Mouse (Mus musculus) layer of hippocampus, adult 2 months (tissue): ENCODE results near the gene Cyp4a32. TPM values are rescaled to one million over a fixed set of nuclear protein-coding genes. Genes with fewer than 3 reads are reported as not detected.
"Not testable (repeated sequence)": the region's sequence is repeated elsewhere in the genome, so short reads cannot be mapped to it uniquely, and the experiment has no call there.

Source experiments
- DNase-seq, 2 experiments: peaks; one replicate each; pipeline ENCODE4 v3.0.0; 2022; ENCODE audit warnings: low spot score in 2 of 2
- H3K27ac ChIP-seq: fragments of 200-600 bp; 2 replicates; pipeline ENCODE4 v1.8.1; 2022
- H3K4me3 ChIP-seq: fragments of 200-600 bp; 2 replicates; pipeline ENCODE4 v1.8.1; 2022; ENCODE audit warnings: mild to moderate bottlenecking
- CTCF ChIP-seq: fragments of 200-600 bp; conservative IDR thresholded peaks from 2 replicates; pipeline ENCODE4 v1.8.1; 2022; ENCODE audit warnings: antibody characterized with exemption, mild to moderate bottlenecking, moderate library complexity
- total RNA-seq, 2 experiments: library from RNA; stranded (reverse); gene quantifications; 2 replicates each; pipeline ENCODE4 v1.2.3; 2021

The Cyp4a32 gene
- total RNA-seq, 2 experiments from 2014 or later: not detected

DNA sequence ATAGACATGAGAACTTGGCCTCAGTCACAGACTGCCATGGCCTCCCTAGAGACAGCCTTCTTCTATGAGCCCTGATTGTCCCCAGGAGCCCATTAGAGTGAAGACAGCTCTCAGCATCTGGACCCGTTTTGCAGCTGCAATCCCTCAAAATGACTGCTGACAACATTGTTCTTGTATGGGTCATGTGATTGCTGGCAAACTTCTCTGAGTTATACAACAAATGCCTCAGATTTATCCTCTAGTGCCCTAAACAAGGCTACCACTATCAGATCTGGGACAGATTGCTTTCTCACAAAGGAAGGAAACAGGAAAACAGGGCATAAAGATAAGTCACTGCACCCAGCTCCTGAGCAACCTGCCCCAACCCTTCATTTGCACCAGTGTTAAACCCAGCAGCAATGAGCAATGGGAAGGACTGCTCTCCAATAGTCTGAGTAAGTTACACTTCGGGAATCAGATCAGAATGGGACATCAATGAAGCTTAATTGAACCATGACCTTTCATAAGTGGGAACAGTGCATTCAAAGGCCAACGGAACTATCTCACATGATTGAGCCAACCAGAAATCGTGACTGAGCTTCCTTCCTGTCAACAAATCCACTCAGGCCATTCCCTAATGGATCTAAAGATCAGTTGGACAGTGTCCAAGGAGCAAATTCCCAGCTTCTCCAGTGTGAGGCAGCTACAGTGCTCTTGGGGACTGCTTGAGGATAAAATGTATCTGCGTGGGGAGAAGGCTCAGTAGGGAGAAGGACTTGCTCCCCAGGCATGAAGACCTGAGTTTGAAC, 42.4 kb downstream of the Cyp4a32 start:
- DNase-seq: no peak
- TF ChIP-seq CTCF: no peak
- Histone ChIP-seq H3K4me3 (no peak overlapping the region), H3K27ac (no peak overlapping the region)

DNA sequence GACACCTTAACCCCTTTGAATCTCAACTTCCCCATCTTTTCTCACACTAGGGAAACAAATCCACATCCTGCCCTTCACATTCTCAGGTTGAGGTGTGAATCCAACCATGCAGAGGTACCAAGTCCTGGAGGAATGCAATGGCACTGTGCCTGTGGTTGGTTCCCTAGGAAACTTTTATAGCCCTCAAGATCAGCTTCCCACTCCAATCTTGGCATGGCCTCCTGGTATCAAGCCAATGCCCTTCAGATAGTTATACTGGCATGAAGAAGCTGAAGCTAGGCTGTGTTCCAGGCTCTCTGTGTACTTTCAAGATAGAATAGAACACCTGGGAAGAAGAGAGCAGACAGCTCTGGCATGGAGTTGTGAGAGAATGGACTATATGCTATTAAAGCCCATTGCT, 44.6 kb downstream of the Cyp4a32 start:
- no peak for TF ChIP-seq CTCF
- no peak for DNase-seq

DNA sequence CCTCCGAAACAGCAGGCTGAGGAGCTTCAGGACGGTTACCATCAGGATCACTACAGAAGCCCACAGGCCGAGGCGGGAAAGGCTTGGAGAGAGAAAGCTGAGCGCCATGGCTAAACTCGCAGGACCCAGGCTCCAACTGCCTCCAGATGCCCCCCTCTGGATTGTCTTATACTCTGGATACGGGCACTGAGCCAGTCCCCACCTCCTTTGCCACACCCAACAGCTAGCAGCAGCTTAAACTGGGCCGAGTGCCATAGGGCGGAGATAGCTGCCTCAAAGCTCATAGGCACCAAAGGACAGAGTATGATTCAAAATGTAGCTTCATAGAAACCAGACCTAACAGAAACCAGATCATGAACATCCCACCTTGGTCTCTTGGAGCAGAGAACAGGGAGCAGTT, 46.8 kb downstream of the Cyp4a32 start, which contains the start of gene Cyp4b1:
Cyp4b1 (minus strand) TSS at position 144 of the 400 bp plus-strand sequence.
- TF ChIP-seq CTCF: no peak
- Histone ChIP-seq H3K4me3 (no peak within 1 kb of the TSS), H3K27ac (no peak within 1 kb of the TSS)
- DNase-seq: no peak

More for the DNA sequence above, 44.6 kb downstream of the Cyp4a32 start:
- Histone ChIP-seq H3K4me3 (no peak overlapping the region), H3K27ac (no peak overlapping the region)

DNA sequence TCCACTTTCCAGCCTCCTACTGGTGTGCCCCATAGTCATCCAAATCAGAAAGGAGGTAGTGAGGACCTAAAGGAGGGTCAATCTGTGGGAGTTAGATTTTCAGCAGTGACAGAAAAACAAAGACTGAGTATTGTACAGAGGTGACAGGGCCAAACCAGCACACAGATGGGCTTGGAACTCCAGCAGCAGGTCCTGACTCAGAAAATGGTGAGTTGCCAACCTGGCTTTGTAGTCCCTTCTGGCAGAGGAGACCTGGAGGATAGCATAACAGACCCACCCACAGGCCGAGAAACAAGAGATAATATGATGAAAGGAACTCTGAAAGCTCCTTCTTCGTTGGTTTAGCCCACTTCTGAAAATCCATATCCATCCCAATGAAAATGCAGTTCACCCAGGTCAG, 48.0 kb downstream of the Cyp4a32 start:
- DNase-seq: no peak

DNA sequence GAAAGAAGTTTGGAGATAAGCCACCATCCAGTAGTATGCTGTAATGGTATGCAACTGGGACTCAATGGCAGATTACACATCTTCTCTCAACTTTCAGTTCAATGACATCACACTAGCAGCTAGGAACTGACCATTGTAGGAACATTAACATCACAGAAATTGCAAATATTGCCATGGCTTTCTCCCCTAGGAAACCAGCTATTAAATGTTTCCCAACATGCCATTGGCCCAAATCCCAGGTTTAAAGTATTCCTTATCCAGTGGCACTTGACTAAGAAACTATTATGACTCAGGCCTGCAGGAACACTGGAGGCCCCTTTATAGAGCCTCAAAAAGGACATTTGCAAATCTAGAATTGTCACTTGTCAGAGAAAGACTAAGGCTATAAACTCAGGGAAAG, 48.6 kb downstream of the Cyp4a32 start:
- no peak for DNase-seq
- no peak overlapping the region for H3K4me3 ChIP-seq
- no peak overlapping the region for H3K27ac ChIP-seq
- no peak for TF ChIP-seq CTCF

More for the DNA sequence above, 48.0 kb downstream of the Cyp4a32 start:
- Histone ChIP-seq H3K4me3 (no peak overlapping the region), H3K27ac (no peak overlapping the region)
- TF ChIP-seq CTCF: no peak

DNA sequence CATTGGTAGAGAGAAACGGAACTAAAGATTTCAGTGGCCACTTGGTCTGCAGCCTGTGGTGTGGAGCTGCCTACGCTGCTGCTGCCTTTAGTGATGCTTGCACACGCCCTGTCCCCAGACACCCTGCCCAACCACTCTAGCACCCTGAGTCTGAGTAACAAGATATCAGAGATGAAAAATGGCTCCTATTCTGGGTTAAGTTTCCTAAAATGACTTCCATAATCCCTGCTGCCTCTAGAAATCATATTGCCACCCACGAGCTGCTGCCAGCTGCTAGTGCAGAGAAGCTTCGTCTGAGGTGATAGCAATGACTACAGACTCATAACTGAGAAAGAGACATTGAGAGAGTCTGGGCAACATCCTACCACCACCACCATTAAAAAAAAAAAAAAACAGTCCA, 50.1 kb downstream of the Cyp4a32 start:
- H3K4me3 ChIP-seq: no peak overlapping the region
- no peak for TF ChIP-seq CTCF
- H3K27ac ChIP-seq: no peak overlapping the region

DNA sequence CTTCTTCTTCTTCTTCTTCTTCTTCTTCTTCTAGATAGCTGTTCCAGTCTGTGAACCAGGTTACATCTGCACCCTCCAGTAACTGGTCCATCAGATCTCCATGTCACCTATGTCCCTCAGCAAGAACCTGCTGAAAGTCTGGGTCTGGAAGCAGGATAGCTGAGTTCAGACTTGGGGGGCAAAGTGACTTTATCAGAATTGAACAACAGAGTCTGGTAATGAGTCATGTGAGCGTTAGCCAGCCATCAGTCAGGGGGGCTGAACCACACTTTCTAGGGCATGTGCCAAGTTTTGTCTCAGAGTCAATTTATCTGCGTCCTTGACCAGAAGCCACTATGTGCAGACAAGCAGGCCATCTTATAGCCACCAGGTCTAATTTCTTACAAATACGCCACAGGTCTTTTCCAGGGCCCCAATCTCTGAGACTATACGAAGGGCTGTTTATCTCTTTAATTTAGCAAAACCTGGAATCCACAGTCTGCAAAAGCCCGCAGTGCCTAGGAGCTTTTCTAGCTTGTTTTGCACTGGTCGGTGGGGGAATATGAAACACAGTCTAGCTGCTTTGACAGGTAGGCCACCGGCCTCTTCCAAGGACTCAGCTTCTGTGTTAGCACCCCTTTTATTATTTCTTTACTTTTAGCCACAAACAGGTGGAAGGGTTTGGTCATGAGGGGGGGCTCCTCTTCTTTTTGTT, 55.2 kb downstream of the Cyp4a32 start:
- not testable (repeated sequence) for DNase-seq, H3K27ac ChIP-seq, H3K4me3 ChIP-seq

More for the DNA sequence above, 50.1 kb downstream of the Cyp4a32 start:
- DNase-seq: no peak

DNA sequence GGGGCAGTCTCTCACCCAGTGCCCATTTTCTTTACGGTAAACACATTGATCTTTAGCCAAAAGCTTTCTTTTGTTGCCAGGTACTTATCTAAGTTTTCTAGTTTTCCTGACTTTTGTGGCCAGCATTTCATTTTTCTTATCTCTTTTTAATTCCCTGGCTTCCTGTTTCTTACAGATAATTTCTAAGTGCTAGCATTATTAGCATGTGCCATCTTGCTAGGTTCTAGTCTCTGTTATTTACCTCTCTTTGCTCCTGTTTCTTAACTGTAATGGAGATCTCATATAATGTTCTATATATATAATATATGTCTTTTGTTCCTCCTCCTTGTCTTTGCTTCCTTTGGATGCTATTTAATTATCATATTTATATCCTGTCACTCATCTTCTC, 55.8 kb downstream of the Cyp4a32 start:
- DNase-seq: not testable (repeated sequence)

DNA sequence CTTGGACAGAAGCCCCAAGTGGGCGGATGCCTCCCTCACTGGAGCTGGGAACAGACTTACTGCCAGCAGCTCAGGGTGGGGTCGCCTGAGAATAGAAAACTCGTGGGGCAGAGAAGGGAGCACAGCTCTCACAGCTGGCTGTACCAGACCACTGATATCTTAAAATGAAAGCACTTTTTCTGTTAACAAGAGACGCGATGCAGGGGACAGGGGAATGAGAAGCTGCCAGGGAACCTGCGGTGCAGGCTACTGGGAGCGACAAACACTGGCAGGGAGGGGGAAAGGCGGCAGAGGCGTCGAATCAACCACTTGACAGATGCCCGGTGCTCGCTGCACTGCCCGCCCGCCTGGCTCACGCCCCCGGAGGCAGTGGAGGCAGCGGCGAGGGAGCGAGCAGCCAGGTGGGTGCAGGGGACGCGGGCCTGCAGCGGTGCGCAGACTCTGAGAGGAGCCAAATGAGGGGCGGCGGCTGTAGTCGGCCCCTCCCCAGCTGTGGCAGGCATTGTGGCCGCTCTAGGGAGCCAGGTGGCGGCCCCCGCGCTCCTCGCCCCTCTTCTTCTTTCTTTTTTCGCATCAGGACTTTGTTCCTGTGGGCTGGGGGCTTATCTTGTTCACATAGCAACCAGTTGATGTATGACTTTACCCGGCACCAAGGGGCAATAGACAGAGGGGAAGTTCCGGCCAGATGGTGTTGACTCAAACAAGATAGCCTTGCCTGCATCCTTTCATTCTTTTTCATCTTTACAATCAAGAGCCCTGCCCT, 56.5 kb downstream of the Cyp4a32 start:
- TF ChIP-seq CTCF: no peak
- H3K27ac ChIP-seq: peak overlapping the region; percentile 32; the same call in 1 of the 2 replicates
- peak overlapping the region; percentile 56 for H3K4me3 ChIP-seq
- peak; percentile 5 to 12 for DNase-seq

More for the DNA sequence above, 55.8 kb downstream of the Cyp4a32 start:
- not testable (repeated sequence) for H3K27ac ChIP-seq, H3K4me3 ChIP-seq

DNA sequence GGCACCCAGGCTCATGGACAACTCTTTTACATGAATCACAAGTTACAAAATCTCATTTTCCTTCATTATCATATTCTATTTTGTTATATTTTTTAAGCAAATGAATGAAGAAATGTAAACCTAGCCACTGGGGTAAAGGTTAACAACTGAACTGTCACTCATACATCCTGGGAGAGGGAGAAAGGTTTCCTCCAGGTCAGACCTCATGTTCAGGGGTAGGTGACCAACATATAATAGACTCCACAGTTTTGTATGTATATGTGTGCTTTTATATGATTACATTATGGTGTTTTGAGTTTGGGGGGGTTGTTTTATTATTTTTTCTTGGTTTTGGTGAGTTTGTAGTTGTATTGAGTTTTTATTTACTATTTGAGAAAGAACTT, 57.1 kb downstream of the Cyp4a32 start:
- DNase-seq: no peak
- Histone ChIP-seq H3K27ac (no peak overlapping the region), H3K4me3 (peak overlapping the region; percentile 56; the same call in 1 of the 2 replicates)
- no peak for TF ChIP-seq CTCF

DNA sequence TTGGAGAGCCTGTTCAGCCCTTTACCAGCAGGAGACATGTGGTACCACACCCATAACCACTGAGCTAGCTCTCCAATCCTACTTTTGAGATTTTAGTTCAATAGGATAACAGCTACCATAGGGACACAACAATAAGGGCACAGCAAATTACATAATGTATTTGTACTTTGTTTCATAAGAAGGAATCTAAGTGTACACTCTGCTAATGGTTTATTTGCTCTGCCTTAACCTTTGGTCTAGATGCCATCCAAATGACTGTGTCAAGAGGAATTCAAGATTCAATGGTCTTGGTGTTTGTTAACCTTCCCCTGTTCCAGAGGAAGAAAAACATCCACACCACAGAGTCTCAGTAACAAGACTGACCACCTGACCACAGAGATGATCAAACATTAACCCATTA, 58.4 kb downstream of the Cyp4a32 start:
- H3K4me3 ChIP-seq: no peak overlapping the region
- TF ChIP-seq CTCF: no peak
- H3K27ac ChIP-seq: no peak overlapping the region
- DNase-seq: no peak

Other genes starting within 250 kb of the Cyp4a32 start
- not detected for gene Cyp4a12b, start 189.3 kb upstream of the Cyp4a32 start, total RNA-seq
- not detected for gene Cyp4a30b, start 148.4 kb upstream of the Cyp4a32 start, total RNA-seq
- gene Cyp4a14, start 104.8 kb upstream of the Cyp4a32 start, total RNA-seq: not detected
- not detected for gene Cyp4a10, start 82.7 kb upstream of the Cyp4a32 start, total RNA-seq
- not detected for gene Cyp4a31, start 37.3 kb upstream of the Cyp4a32 start, total RNA-seq
- under 1 TPM; 0.71 to 0.72 TPM for gene Cyp4b1, start 46.8 kb downstream of the Cyp4a32 start, total RNA-seq
- gene Efcab14, start 136.8 kb downstream of the Cyp4a32 start, total RNA-seq: 10 to 100 TPM; 47.7 to 53.0 TPM
- gene Tex38, start 180.0 kb downstream of the Cyp4a32 start, total RNA-seq: under 1 TPM in 1 of 2 experiments, not detected in 1; 0.49 TPM
- 10 to 100 TPM; 54.2 to 60.9 TPM for gene Atpaf1, start 183.8 kb downstream of the Cyp4a32 start, total RNA-seq
- 1 to 10 TPM; 4.8 to 5.0 TPM for gene Mob3c, start 227.1 kb downstream of the Cyp4a32 start, total RNA-seq
- gene Mknk1, start 238.2 kb downstream of the Cyp4a32 start, total RNA-seq: 10 to 100 TPM; 49.5 to 55.6 TPM